Mouse (Mus musculus) lung, embryonic 16.5 days (tissue): ENCODE results near the gene Nxf1. TPM values are rescaled to one million over a fixed set of nuclear protein-coding genes. Genes with fewer than 3 reads are reported as not detected.
"Not testable (repeated sequence)": the region's sequence is repeated elsewhere in the genome, so short reads cannot be mapped to it uniquely, and the experiment has no call there.

Experiments used
- ATAC-seq: fragments of 200-750 bp; cut with Nextera tagmentation; 2 replicates; pipeline ENCODE4 v1.8.0; 2017; ENCODE audit warnings: low read depth, mild to moderate bottlenecking, moderate library complexity
- H3K27ac ChIP-seq: fragments of 300-500 bp; sonication (generic); 2 replicates; pipeline ENCODE4 v1.5.1; 2014; ENCODE audit warnings: mild to moderate bottlenecking, control low read depth, low read length
- H3K27me3 ChIP-seq: fragments of 300-500 bp; sonication (generic); 2 replicates; pipeline ENCODE4 v1.6.1; 2014; ENCODE audit warnings: low read depth, low read length, mixed read lengths; ENCODE audit not compliant: control insufficient read depth, insufficient read depth
- H3K36me3 ChIP-seq: fragments of 300-500 bp; sonication (generic); 2 replicates; pipeline ENCODE4 v1.6.1; 2014; ENCODE audit warnings: low read length; ENCODE audit not compliant: control insufficient read depth, insufficient read depth
- H3K4me1 ChIP-seq: fragments of 300-500 bp; sonication (generic); replicated peaks from 2 replicates; pipeline ENCODE4 v1.6.1; 2014; ENCODE audit warnings: low read length, mixed read lengths; ENCODE audit not compliant: control insufficient read depth, insufficient read depth
- H3K4me2 ChIP-seq: fragments of 300-500 bp; sonication (generic); 2 replicates; pipeline ENCODE4 v1.6.1; 2014; ENCODE audit warnings: low read depth, low read length, control low read depth
- H3K4me3 ChIP-seq: fragments of 300-500 bp; sonication (generic); 2 replicates; pipeline ENCODE4 v1.5.1; 2014; ENCODE audit warnings: mild to moderate bottlenecking, low read length, control low read depth
- H3K9ac ChIP-seq: fragments of 300-500 bp; sonication (generic); 2 replicates; pipeline ENCODE4 v1.6.1; 2014; ENCODE audit warnings: low read length, control low read depth
- H3K9me3 ChIP-seq: fragments of 300-500 bp; sonication (generic); 2 replicates; pipeline ENCODE4 v1.6.1; 2016; ENCODE audit warnings: low read length; ENCODE audit not compliant: control insufficient read depth
- WGBS: fragments of 180-500 bp; shearing (Covaris S2); extraction: QIAGEN DNeasy Blood & Tissue Kit; methylation state at CpG from one replicate; pipeline ENCODE4 v1.1.7; 2014; 5-methylcytosine and 5-hydroxymethylcytosine counted together
- polyA plus RNA-seq: library from polyadenylated mRNA; unstranded; fragments of >200 nt; fragmentation: Nextera tagmentation; extraction: Ambion mirVana; gene quantifications from 2 replicates; pipeline ENCODE4 v1.2.1, GENCODE M21; 2015

Gene Nxf1
- polyA plus RNA-seq, 1 experiment from 2014 or later = 190 TPM

GRCm38 (mm10) chr19:8714653-8715481 lies 42.0 kb upstream of the Nxf1 start:
- Histone ChIP-seq H3K27ac (no peak overlapping the region), H3K4me2 (no peak overlapping the region), H3K36me3 (peaks cover 4% of the 10 kb centered on the region), H3K27me3 (no peaks in the 10 kb centered on the region), H3K4me1 (peaks cover 31% of the 10 kb centered on the region), H3K9ac (no peak overlapping the region), H3K4me3 (no peak overlapping the region), H3K9me3 (no peaks in the 10 kb centered on the region)
- no peak for ATAC-seq
- 72% methylated on average over 10 of the region's 10 CpGs for WGBS

- Histone ChIP-seq H3K9me3 (no peaks in the 10 kb centered on the region), H3K27ac (no peak overlapping the region), H3K4me2 (no peak overlapping the region), H3K4me3 (no peak overlapping the region), H3K36me3 (no peaks in the 10 kb centered on the region; the same call in 1 of the 2 replicates), H3K9ac (no peak overlapping the region), H3K4me1 (peaks cover 19% of the 10 kb centered on the region), H3K27me3 (no peaks in the 10 kb centered on the region)
- WGBS = 74% methylated on average over 10 of the region's 10 CpGs
- no peak for ATAC-seq
Observed at GRCm38 (mm10) chr19:8715868-8716766, 40.8 kb upstream of the Nxf1 start.

- Histone ChIP-seq H3K4me2 (no peak overlapping the region), H3K4me1 (peaks cover 14% of the 10 kb centered on the region), H3K27ac (no peak overlapping the region), H3K27me3 (no peaks in the 10 kb centered on the region), H3K36me3 (no peaks in the 10 kb centered on the region), H3K9me3 (no peaks in the 10 kb centered on the region), H3K9ac (no peak overlapping the region), H3K4me3 (no peak overlapping the region)
- WGBS = 71% methylated on average over 8 of the region's 10 CpGs
- ATAC-seq = no peak
Observed at GRCm38 (mm10) chr19:8716767-8717475, 40.0 kb upstream of the Nxf1 start.

GRCm38 (mm10) chr19:8718357-8718756 lies 38.5 kb upstream of the Nxf1 start:
- H3K9ac ChIP-seq = no peak overlapping the region
- WGBS = 65% methylated on average over 3 of the region's 3 CpGs
- H3K4me1 ChIP-seq = peaks cover 10% of the 10 kb centered on the region
- no peak for ATAC-seq
- no peaks in the 10 kb centered on the region for H3K27me3 ChIP-seq
- H3K4me2 ChIP-seq = no peak overlapping the region
- no peaks in the 10 kb centered on the region for H3K36me3 ChIP-seq
- H3K4me3 ChIP-seq = no peak overlapping the region
- no peaks in the 10 kb centered on the region for H3K9me3 ChIP-seq
- H3K27ac ChIP-seq = no peak overlapping the region

GRCm38 (mm10) chr19:8719037-8719436 lies 37.8 kb upstream of the Nxf1 start:
- H3K4me2 ChIP-seq, H3K4me1 ChIP-seq, H3K4me3 ChIP-seq, H3K27me3 ChIP-seq, ATAC-seq, H3K9ac ChIP-seq, H3K9me3 ChIP-seq, H3K36me3 ChIP-seq, H3K27ac ChIP-seq: not testable (repeated sequence)

- WGBS = 42% methylated on average over 1 of the region's 1 CpGs
- Histone ChIP-seq H3K9me3 (no peaks in the 10 kb centered on the region), H3K9ac (no peak overlapping the region), H3K27me3 (no peaks in the 10 kb centered on the region), H3K4me1 (peaks cover 18% of the 10 kb centered on the region), H3K4me3 (no peak overlapping the region), H3K27ac (no peak overlapping the region), H3K36me3 (peaks cover 19% of the 10 kb centered on the region), H3K4me2 (no peak overlapping the region; the same call in 1 of the 2 replicates)
- no peak for ATAC-seq
Observed at GRCm38 (mm10) chr19:8721378-8721777, 35.5 kb upstream of the Nxf1 start.

GRCm38 (mm10) chr19:8722021-8722420 lies 34.9 kb upstream of the Nxf1 start:
- H3K4me2 ChIP-seq = peak overlapping the region; percentile 65
- 55% methylated on average over 4 of the region's 4 CpGs for WGBS
- H3K9ac ChIP-seq = peak overlapping the region; percentile 84
- no peaks in the 10 kb centered on the region for H3K9me3 ChIP-seq
- ATAC-seq = no peak
- peaks cover 18% of the 10 kb centered on the region for H3K4me1 ChIP-seq
- H3K27ac ChIP-seq = peak overlapping the region; percentile 20; the same call in 1 of the 2 replicates
- H3K4me3 ChIP-seq = peak overlapping the region; percentile 95
- H3K27me3 ChIP-seq = no peaks in the 10 kb centered on the region
- H3K36me3 ChIP-seq = peaks cover 24% of the 10 kb centered on the region

- Histone ChIP-seq H3K36me3 (peaks cover 24% of the 10 kb centered on the region), H3K9me3 (no peaks in the 10 kb centered on the region), H3K4me1 (peaks cover 18% of the 10 kb centered on the region), H3K27ac (peak overlapping the region; percentile 96), H3K27me3 (no peaks in the 10 kb centered on the region), H3K4me3 (peak overlapping the region; percentile 95), H3K4me2 (peak overlapping the region; percentile 65), H3K9ac (peak overlapping the region; percentile 84)
- ATAC-seq = no peak; the same call in 1 of the 2 replicates
- under 1% methylated on average over 5 of the region's 5 CpGs for WGBS
Observed at GRCm38 (mm10) chr19:8722559-8722906, 34.3 kb upstream of the Nxf1 start.
